Mouse (Mus musculus) ES-CJ7 (cell line): ENCODE measurements around the gene Catsperz.
A peak's percentile ranks its signal among the peaks of the same experiment; 100 is the strongest.

Experiments
- DNase-seq: peaks from one replicate; pipeline ENCODE4 v3.0.0; 2011; ENCODE audit warnings: low read depth, low spot score

The Catsperz gene

GRCm38 (mm10) chr19:6943709-6944108, 18.5 kb upstream of the Catsperz start:
- DNase-seq: no peak

- no peak for DNase-seq
Observed at GRCm38 (mm10) chr19:6942764-6943163, 17.6 kb upstream of the Catsperz start.

- DNase-seq: peak; percentile 92
Observed at GRCm38 (mm10) chr19:6942249-6942691, 17.1 kb upstream of the Catsperz start, which contains the start of gene Gpr137. Gpr137 (minus strand) TSS chr19:6942480.

DNA sequence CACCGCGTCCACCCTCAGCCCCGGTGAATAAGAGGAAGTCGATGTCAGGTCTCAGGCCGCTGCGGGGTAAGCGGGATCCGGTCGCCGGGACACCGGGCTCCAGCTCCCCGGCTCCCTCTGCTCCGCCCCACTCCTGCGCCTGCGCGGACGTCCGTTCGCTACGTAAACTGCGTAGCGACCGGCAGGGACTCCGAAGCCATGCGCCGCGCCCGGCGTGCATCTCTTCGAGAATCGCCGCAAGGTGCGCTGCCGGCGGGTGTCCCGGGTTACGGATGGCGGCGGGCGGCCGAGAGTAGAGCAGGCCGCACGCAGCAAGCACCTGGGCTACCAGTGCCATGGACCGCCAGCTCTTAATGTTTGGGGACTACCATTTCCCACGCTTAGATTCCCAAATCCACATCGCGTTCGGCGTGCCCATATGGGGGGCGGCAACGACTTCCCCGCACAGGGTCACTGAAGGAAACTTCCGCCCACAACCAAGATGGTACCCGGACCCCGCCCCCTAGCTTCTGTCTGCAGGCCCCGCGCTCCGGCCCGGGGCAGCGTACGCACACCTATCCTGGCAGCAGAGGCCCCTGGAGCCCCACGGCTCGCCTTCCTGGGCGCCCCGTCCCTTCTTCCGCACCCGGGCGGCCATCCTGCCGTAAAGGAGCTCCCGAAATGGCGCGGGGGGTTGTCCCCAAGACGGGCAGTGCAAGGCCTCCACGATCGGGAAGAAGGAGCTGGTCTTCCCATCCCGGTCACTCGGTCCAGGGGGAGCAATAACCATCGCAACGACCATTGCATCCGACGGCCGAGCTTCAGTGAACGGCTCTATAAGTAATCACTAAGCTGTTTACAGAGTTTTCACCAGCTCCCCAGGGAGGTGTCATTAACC, 16.4 kb upstream of the Catsperz start, which contains the start of gene Bad:
TSS of gene Bad (plus strand) at position 490 of the 877 bp plus-strand sequence.
- DNase-seq: peak; percentile 86

DNA sequence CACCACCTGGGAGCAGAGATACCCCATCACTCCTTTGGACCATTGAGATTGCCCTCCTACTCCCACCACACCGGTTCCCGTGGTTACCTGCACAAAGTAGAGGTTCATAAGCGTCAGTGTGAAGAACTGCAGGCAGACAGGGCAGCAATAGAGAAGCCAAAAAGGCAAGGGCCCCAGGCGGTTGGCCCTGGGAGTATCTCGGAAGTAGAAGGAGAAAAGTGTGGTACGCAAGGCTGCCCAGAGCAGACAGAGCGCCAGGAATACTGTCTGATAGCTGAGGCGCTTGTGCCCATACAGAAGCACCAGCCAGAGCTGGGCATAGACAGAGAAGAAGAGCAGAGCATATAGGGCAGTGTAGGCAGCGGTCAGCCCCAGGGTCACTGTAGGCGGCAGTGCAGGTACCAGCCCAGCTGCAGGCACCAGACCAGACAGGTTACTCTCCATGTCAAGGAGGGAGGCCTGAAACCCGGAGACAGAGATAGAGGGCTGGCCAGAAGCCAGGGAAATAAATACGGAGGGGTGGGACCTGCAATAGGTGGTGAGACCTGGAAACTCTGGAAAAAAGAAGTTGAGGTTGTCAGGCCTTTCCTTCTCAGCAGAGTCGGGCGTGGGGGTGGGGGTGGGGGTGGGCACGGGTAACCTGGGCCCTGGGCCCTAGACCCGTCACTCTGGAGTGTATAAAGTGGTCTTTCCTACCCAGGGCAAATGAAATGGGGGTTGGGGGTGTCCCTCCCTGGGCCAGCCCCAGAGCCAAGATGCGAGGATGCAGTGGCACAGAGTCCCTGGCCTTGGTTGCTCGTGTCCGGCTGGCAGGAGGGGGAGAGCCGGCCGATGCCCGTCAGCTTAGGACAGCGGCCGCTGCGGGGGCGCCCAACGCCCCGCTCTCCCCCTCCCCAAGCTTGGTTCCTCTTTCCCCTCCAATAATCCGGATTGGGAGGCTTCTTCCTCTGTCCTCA, 15.5 kb upstream of the Catsperz start:
- DNase-seq: no peak

DNA sequence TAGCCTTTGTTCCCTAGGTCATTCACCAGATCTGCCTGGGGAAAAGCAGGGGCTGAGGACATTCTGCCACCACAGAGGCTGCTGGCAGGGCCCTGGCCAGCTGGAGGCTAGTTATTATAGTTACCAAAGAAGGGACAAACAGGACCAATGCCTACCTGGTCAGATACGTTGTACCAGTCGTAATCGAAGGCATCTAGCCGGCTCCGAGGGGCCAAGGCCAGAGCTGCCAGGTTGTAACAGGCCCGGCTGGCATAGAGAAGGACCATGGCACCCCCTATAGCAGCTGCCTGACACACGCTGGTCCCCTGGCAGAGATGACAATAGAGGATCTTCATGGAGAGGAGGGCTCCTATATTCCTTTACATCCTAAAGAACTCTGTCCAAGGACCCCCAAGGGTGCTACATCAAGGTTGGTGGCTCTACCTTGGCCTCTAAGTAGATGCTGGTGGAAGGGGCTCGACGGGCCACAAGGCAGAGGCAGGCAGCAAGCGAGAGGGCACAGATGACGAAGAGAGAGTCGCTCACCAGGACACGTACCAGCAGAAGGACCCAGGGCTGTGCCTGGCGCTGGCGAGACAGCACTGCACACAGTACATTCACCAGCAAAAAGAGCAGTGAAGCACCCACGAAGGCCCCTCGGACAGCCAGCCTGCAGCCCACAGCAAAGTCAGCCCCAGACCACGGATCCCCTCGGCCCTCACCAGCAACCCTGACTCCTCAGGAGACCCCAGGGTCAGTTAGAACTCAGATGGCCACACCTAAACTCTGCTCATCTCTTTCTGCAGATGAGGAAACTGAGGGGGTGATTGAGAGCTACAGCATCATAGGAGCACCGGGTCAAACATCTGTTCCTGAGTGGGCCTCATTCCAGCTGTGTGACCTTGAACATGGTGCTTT, 14.2 kb upstream of the Catsperz start:
- DNase-seq: no peak

DNA sequence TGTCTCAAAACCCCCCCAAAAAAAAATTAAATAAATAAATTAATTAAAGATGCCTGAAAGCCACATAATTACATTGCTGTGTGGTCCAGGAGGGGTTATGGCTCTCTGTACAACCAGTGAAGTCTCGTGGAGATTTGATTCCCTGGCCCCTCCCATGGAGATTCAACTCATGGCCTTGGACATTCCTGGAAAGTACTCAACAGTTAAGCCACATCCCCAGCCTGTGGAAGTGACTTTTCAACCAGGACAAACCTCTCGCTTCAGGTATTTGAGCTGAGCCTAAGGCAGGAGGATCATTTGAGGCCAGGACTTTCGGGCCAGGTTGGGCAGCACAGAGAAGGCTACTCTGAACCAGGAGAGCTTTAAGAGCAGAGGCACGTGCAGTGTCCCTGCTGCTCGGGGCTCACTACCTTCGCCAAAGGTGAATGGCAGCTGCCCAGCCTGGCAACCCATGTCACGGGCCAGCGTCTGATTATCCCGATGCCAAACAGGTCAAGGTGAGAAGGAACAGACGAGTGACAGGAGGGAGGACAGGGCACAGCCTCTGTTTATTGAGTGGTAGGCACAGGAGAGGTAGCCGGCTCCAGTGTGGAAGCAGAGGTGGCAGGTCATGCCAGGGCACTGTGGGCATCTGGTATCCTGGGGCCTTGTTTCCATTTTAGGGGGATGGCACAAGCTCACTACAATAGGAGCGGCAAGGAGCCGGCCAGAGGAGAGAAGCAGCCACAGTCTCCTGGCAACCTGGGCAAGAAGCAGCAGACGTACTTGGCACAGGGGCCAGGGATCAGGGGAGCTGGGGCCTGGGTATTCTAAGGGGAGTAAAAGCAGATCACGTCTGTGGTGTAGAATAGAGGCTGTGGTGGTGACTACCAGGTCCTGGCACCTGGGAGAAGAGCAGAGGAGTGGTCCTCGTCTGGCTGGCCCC, 12.6 kb upstream of the Catsperz start:
- no peak for DNase-seq

DNA sequence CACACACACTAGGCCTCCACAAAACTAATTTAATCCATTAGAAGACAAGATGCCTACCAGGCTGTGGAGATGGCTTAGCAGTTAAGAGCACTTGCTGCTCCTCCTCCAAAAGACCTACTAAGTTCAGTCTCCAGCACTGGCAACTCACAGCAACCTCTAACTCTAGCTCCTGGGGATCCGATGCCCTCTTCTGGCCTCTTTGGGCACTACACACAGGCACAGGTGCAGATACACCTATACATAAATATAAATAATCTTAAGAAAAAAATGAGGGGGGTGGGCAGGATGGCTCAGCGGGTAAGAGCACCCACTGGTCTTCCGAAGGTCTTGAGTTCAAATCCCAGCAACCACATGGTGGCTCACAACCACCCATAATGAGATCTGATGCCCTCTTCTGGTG, 11.1 kb upstream of the Catsperz start:
- peak; percentile 65 for DNase-seq

- DNase-seq: no peak
Observed at GRCm38 (mm10) chr19:6934195-6934977, 9.2 kb upstream of the Catsperz start, which contains the start of gene Kcnk4. Kcnk4 (minus strand) TSS chr19:6934515.

DNA sequence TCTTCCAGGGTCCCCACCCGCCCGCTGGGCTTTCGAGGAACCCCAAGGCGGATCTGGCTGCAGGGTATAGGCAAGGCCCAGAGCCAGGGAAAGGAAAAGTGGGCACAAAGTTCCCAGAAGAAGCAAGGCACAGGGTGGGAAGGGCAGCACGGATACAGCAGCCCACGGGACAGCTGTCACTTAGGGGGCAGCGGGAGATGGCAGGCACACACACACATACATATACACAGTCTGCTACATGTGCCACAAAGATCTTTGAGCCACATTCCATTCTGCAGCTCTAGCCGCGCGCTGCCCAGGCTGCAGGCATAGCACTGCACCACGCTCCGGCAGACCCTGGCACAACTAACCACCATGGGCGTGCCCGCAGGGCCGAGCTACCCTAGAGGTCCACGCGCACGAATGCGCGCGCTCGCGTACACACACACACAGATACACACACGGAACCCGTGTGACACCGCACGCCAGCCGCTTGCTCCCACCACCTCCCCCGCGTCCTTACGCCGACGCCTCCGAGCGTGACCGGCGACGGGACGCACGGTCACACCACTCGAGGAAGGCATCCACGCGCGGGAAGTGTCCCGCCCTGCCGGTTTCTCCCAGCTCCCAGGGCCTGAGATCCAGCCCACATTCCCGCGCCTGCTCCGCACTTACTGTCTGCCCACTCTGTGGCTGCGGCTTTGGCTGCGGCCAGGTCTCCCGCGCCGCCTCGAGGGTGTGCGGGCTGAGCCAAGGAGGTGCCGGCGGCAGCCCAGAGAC, 8.4 kb upstream of the Catsperz start:
- no peak for DNase-seq

DNA sequence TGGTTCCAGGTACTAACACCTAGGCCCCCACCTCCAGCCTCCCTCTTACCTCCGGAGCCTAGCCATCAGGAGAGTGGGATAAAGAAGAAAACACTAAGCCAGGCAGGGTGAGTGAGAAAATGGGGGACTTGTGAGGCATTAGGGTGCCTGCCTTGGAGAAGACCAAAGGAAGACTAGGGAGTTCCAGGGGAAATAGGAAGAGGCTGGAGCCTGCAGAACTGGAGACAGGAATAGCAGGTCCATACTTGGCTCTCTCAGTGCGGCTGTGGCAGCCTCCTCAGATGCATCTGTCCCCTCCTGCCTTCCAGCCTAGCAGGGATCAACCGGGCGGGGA, 7.9 kb upstream of the Catsperz start:
- DNase-seq: no peak

DNA sequence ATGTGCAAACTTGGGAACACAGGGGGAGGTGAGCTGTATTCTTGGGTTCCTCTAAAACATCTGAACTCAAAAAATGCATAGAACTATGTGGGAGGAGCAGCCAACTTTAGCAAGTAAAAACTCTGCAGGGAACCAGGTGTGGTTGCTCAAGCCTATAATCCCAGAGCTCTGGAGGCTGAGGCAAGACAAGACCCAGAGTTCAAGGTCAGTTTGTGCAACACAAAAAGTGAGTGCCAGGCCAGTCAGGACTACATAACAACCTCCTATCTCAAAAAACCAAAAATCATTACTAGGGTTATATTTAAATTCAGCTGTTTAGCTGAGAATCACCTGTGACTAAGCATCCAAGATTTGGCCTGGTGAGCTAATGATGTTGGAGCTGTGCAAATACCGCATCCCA, 6.8 kb upstream of the Catsperz start:
- DNase-seq: no peak

GRCm38 (mm10) chr19:6931002-6931401, 5.8 kb upstream of the Catsperz start:
- no peak for DNase-seq

GRCm38 (mm10) chr19:6928080-6928479, 2.9 kb upstream of the Catsperz start:
- no peak for DNase-seq

DNA sequence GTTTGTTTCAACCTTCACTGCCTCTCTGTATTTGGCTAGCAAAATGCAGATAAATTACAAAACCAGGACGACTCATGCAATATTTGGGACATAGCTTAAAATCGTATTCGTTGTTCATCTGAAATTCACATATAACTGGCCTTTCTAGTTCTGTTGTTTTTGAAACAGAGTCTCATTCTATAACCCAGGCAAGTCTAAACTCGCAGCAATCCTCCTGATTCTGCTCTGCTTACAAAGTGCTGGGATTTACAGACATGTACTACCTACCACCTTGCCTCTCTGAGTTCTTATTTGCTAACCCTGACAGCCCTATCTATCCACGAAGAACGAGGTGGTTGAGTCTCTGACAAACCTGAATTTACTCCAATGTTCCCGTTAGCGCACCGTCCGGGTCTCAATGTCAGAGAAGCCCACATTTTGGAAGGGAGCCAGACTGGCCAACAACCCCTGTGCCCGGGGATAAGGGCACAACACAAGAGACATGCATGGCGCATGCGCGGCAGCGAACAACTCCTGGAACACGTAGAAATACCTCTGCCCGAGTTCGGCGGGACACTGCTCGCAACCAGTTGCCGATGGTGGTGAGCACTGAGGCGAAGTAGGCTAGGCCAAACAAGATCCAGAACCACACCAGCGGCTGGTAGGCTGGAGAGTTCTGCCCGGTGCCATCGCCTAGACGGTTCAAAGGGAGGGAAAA, 1.5 kb upstream of the Catsperz start:
- no peak for DNase-seq

DNA sequence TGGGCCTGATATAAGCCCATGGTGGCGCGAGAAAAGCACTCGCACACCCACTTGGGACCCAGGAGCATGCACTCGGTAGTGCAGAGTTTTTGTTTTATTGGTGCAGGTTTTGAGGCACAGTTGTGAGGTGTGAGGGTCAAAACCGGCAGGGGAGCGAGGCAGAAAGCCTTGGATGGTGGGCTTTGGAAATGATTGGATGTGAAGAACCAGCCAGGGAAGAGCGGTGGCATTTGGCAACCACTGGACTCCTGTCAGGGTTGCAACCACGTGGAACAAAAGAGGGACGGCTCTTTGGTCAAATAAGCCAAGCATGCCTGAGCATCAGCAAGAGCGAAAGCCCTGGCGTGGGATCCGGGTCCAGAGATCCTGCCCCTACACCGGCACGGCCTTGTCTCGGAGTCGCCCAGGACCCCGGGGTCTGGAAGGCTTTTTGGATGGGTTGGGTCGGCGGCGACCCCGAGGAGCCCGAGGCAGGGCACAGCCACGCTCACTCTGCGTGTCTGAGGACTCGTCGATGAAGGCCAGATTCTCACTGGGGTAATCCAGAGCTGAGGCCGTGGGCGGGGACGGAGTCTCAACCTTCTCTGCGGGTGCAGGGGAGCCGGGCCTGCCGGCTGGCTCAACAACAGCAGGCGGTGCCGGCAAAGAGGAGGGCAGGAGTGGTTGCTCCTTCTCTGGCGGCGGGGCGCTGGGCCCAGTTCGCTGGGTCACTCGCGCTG, 590 bp upstream of the Catsperz start:
- no peak for DNase-seq
